Mouse (Mus musculus) cerebellum, adult 9-11 months (tissue): ENCODE measurements at regions not wholly inside any gene's neighbourhood (a gene's known extent, or its start where the extent isn't known, plus 50 kb on each side); places are given as distances from the start of the nearest gene placed in this dataset.

Experiments used
- DNase-seq: peaks from one replicate; pipeline ENCODE4 v3.0.0; 2022

GRCm38 (mm10) chr12:78118131-78118530 lies 75.9 kb upstream of the Gm6657 start:
- DNase-seq = no peak

- DNase-seq = no peak
These were observed 74.8 kb upstream of the Gm6657 start for GRCm38 (mm10) chr12:78119246-78119645.

- no peak for DNase-seq
These were observed 74.2 kb upstream of the Gm6657 start for GRCm38 (mm10) chr12:78119855-78120254.

GRCm38 (mm10) chr12:78129130-78129845 lies 64.8 kb upstream of the Gm6657 start:
- no peak for DNase-seq

- no peak for DNase-seq
These were observed 61.8 kb upstream of the Gm6657 start for GRCm38 (mm10) chr12:78132016-78132797.

- peak; percentile 41 for DNase-seq
These were observed 60.7 kb upstream of the Gm6657 start for GRCm38 (mm10) chr12:78133341-78133740.

- DNase-seq = no peak
These were observed 60.1 kb upstream of the Gm6657 start for GRCm38 (mm10) chr12:78133984-78134383.

GRCm38 (mm10) chr12:78137196-78137595 lies 56.8 kb upstream of the Gm6657 start:
- no peak for DNase-seq

- no peak for DNase-seq
These were observed 55.6 kb upstream of the Gm6657 start for GRCm38 (mm10) chr12:78138467-78138866.
